Mouse (Mus musculus) kidney, postnatal 14 days (tissue): ENCODE data around the gene Nsf.

Experiments used
- DNase-seq: peaks from one replicate; pipeline ENCODE4 v3.0.0; 2022; ENCODE audit warnings: mixed read lengths

Gene Nsf

DNA sequence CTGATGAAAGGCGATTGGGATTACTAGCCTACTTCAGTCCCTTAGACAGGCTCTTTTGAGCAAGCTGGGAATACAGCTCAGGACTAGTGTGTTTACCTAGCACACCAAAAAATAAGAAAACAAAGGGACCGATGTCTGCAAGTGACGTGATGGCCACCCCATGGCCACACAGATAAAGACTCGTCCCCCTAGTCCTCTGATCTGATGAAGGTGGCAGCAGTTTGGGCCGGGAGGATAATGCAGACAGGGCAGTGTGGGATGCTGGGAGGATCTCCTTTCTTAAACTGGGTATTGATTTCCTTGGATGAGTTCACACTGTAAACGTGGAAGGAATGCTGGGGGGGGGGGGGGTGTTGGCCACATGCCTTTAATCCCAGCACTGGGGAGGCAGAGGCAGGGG lies 13.0 kb downstream of the Nsf start:
- DNase-seq, result no peak

DNA sequence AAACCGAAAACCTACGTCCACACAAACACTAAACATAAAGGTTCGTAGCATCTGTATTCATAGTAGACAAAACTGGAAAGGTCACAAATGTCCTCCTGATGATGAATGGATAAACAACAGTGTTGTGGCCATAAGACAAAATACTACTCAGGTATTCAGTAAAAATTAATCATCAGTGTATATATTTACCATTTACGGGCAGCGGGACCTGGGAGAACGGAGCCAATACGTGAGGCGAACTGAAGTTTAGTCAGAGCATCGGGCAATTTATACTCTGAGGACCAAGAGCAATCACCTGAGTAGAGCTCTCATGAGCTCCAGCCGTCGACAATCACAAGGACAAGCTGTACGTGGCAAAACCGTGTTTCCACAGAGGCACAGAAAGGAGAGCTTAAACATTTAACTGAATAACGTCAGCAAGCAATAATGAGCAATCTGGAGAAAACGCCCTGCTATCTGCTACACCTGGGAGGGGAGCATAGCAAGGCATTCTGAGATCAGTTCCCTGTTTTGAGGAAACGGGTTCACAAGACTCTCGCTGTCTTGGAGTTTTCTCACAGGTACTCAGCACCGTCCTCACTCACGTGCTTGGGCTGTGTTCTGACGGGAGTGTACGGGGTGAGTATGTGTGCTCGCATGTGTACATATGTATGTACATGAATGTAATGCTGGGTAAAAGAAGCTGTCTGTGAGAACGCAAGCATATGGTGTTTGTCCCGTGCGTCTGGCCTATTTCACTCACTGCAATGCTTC lies 15.7 kb downstream of the Nsf start:
- no peak for DNase-seq

DNA sequence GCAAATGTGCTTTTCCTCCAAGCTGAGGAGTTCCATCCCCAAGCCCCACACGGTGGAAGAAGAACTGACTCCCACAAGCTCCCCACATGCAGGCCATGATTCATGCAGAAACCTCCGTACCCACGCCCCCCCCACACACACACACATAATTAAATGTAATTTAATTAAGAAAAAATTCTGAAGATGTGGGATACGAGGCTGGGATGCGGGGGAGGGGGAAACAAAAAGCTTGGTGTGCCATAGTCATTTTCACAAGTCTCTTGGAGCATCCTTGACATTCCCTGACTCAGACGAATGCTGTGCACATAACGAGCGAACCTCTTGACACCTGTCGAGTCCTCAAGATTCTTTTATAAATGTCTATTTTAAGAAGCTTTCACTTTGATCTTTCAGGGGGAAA lies 16.4 kb downstream of the Nsf start:
- no peak for DNase-seq

DNA sequence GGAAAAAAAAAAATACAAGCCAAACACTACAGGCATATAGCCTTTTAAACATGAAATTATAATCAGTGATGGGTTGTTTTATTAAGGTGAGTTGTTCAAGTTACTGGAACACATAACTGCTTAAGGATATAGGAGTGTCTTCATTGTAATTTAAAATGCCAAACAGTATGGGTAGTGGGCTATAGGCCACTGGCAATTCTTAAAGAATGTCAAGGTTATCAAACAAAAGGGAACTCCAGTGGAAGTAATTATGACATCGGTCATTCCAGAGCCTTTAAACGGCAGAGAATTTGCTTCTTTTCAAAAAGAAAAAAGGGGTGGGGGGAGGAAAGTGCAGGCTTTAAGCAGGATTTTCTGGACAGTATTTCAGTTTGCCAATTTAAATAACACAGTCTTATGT lies 18.1 kb downstream of the Nsf start:
- DNase-seq, result no peak

DNA sequence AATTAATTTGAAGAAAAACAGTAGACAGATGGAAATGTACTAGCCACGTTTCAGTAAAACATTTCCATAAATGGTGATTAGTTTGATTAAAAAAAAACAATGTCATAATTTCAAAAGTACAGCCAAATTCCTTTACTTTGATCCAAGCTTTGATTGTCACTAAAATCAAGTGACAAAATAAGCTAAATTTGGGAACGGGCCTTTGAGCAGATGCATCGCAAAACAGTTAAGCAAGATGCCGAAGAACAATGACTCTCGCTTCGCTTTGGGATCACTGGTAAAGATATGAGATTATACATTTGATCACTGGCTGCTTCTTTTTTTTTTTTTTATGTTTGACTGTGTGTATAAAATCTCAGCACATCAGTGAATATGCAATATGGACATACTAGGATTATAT lies 20.0 kb downstream of the Nsf start:
- DNase-seq, result no peak

DNA sequence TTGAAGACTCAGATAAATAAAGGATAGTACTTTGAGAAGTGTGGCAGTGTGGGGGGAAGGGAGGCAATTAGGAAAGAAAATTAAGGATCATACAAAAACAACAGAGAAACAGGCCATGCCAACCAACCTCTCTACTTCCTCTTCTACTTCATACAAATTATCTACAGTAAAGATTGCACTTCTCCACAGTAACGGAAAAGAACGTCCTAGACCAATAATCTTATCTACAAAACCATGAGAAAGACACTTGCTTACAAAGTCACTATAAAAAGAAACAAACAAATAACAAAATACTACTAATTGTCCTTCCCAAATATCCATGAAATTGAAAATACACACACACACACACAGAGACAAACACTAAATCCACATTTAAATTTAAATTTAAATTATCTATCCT lies 29.9 kb downstream of the Nsf start:
- DNase-seq, result no peak

DNA sequence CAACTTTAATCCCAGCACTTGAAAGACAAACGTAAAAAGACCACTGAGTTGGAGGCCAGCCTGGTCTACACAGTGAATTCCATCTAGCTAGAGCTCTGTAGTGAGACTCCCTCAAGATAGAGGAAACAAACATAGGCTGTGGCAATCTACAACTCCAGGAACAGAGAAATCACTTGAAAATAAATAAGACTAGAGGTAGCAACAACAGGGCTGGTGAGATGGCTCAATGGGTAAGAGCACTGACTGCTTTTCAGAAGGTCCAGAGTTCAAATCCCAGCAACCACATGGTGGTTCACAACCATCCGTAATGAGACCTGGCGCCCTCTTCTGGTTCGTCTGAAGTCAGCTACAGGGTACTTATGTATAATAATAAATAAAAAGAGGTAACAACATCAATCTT lies 30.6 kb downstream of the Nsf start:
- no peak for DNase-seq

DNA sequence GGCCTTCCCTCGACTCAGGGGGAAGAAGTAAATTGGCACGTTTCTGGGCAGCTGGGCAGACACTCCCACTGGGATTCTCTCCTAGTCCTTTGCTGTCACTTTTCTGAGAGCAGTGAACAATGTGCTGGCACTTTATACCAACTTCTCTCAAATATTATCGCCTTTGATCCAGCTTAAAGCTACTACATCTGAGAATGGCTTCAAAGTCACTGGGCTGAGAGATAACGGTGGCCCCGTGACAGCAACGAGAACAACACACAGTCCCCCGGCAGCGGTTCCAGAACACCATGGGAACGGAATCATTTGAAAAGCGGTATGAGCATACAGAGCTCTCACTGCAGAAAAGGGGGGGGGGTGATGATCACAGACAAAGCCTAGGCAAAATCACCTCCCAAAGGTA lies 31.0 kb downstream of the Nsf start:
- DNase-seq, result no peak

DNA sequence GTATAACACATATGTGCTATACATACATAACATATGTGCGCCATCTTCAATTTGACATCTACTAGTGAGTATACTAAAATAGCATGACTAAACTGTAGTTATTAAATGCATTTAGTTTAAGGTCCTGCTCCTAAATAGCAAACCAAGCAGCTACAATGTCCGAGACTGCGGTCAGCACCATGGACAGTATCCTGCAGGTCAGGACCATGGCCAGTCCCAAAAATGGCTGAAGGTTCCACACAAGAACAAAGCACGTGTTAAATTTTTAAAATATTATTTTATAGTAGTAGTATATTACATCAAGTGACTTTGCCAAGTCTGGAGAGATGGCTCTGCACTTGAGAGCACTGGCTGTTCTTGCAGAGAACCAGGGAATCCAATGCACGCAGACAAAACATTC lies 33.2 kb downstream of the Nsf start:
- peak; percentile 68 for DNase-seq

DNA sequence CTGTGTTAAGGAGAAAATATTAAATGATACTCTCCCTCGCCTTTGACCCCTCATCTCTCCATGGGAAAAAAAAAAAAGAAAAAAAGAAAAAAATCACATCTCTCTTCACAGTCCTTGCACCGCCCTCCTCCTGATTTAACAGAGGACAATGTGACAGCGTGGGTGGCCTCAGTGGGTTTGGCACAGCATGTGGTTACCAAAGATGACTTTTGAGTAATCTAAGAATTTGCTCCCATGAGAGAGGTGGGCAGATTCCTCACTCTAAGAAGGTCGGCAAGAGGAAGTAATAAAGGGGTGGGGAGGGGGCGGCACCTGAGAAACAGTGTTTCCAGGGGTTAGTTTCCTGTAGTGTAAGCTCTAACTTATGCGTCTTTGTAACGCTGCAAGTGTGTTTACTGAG lies 37.0 kb downstream of the Nsf start:
- DNase-seq, result no peak

DNA sequence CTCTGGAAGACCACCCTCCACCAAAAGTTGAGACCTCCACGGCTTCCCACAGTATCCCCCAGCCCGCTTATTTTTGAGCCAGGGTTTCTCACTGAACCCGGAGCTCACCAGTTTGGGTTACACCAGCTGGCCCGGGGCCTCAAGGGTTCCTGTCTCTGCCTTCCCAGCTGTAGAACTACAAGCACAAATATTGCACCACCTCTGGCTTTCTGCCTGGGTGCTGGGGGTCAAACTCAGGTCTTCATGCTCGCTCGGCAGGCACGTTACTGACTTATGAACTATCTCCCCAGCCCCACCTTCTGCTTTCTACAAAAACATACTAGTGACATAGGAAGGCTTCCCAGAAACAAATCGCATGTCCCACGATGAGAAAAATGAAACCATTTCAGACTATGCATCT lies 38.2 kb downstream of the Nsf start:
- DNase-seq, result no peak

DNA sequence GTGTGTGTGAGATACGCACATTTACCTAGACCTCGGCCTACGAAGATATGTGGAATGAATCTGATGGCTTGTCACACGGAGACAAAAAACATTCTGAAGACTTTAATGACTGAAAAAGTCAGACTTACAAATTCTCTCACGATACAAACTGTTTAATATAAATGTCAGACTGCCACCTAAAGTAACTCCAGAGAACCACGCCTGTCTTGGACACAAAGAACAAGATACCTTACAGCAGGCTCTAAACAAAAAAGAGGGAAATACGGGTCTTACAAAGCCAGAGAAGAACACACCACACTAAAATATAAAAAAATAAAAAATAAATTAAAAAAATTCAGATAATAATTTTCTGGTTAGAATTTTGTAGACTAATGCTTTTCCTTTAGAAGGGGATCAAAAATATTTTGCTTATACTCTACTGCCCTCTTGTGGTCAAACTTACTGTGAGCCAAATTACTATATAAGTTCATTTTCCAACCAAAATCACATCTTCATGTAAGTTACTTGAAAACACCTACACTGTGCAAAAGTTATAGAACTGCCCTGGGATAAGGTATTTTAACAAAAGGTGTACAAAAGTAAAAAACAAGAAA lies 42.8 kb downstream of the Nsf start:
- DNase-seq, result peak; percentile 21

DNA sequence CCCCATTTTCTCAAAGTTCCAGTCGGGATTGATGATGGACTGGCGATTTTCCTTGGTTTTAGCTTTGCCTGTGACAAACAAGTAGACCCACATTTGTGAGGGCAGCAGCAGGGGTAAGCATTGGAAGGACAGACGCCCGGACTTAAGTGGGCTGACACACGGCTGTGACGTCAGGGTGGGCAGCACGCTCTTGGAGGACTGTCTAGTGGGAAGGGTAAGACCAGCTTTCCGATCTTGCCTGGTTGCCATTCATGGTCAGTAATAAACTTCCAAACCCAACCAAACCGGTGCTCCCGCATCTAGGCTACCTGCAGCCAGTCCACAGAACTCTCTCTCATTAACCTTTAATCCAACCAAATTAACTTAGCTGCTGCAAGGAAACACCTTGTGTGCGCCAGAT lies 43.3 kb downstream of the Nsf start:
- no peak for DNase-seq

DNA sequence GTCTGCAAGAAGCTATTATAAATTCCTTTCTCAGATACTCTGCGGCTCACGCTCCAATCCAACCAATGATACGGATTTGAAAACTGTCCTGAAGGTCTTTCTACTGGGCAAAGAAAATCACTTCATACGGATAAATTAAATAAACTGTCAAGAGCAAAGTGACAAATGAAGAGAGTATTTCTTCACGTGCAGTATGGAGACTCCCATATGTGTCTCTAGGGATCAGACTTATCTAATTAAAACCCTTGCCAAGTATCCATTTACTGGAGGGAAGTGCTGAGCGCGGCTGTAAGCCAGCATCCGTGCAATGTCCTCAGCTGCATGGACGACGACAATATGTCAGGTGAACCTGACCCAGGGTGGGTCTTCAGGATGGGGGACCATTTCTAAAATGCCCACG lies 44.0 kb downstream of the Nsf start:
- DNase-seq, result no peak

DNA sequence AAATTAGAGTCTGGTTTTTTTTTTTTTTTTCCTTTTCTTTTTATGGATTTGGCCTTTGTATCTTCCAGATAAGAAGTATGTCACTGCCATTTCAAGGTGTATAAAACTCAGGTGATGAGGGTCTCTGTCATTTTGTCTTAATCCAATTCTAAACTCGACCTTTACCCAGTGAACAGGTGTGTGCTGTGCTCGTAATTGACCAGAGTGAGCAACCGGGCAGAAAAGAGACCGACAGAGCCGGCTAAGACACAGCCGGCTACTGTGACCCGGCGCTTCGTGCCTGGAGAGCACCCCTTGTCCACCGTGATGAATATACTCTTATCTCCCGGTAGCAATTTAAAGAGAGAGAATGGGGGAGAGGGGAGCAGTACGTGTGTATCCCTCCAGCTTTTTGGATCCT lies 44.5 kb downstream of the Nsf start:
- DNase-seq, result no peak

DNA sequence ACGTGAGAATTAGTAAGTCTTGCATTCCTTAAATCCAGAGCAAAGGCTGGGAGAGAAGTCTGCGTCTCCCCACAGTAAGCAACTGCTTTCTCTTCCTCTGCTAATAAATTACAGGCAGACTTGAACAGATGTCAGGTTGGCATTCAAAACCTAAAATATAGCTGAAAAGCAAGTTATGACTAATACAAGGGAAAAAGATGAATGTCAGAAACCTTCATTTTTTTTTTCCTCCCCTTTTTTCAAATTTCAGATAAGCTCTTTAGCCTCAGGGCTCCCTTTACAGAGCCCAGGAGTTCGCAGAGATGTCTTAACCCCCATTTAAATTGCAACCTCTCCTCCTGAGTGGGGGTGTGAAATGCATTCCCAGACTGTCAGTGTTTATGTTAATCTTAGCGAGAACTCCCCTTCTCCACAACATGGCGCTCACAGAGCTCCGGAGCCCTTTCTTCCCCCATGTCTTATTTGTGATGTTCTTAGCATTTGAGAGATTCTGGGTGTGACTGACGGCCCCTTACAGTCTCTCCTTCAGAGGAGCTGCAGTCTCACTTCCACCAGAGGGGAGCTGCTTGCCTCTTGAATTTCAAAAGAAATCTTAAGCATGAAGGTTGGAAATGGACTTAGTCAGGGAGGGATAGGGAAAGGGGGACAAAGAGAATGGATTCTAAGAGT lies 47.7 kb downstream of the Nsf start:
- no peak for DNase-seq

DNA sequence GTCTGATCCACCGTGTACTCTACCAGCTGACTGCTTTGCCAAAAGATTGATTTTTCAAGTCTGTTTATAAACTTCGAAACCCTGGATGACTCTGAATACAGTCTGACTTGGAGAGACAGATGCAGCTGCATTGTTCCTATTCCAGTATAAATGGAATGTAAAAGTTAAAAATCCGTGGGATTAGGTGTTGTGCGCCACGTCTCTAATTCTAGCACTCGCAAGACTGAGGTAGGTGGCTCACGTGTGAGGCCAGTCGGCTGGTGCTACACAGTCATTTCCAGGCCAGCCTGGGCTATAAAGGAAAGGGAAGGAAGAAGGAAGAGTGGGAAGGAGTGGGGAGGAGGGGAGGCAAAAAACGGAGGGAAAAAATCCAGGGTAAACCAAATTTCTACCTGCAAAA lies 48.4 kb downstream of the Nsf start:
- DNase-seq, result no peak

DNA sequence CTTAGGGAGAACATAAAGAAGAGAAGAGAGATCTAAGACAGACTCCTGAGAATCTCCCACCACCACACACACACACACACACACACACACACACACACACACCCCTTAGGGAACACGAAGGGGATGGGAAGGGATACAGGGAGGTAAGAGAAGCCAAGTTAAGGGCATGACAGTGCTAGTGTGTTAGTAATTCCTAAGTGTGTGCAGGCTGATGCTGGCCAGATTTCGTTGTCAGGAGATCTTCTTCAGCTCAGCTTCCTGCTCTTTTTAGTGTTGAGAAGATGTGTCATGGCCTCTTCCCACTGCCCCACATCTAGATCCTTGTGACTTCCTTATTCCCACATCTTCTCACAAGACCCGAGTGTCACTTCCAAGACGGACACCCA lies 52.3 kb downstream of the Nsf start:
- no peak for DNase-seq

DNA sequence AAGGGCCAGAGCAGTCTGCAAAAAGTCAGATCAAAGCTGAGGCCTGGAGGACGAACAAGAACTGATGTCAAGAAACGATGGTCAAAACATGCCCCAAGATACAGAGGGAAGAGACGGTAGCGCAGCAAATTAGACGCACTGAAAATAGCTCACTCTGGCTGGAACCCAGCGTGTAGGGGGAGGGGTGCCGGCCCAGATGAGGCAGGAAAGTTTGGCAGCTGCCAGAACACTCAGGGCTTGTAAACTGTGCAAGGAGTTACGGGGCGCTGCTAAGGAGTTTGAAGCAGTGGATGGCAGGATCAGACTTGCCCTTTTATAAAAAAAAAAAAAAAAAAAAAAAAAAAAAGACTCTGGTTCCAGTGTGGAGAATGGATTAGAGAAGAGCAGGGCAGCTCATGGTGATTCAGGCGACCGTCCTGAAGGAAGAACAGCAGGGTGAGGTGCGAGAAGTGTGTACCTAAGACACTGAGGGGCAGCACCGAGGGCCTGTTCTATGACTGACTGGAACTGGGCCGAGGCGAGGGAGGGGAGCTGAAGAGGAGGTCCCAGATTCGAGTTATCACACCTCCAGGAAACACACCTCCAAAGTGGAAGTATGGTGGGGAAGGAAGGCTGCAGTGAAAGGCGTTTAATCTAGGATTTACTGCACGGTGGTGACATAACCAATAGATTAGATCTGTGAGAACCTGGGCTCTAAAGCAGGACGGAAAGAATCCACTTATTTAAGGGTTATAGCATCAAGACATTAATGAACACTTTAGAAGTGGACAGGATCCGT lies 52.9 kb downstream of the Nsf start:
- peak; percentile 8 for DNase-seq

DNA sequence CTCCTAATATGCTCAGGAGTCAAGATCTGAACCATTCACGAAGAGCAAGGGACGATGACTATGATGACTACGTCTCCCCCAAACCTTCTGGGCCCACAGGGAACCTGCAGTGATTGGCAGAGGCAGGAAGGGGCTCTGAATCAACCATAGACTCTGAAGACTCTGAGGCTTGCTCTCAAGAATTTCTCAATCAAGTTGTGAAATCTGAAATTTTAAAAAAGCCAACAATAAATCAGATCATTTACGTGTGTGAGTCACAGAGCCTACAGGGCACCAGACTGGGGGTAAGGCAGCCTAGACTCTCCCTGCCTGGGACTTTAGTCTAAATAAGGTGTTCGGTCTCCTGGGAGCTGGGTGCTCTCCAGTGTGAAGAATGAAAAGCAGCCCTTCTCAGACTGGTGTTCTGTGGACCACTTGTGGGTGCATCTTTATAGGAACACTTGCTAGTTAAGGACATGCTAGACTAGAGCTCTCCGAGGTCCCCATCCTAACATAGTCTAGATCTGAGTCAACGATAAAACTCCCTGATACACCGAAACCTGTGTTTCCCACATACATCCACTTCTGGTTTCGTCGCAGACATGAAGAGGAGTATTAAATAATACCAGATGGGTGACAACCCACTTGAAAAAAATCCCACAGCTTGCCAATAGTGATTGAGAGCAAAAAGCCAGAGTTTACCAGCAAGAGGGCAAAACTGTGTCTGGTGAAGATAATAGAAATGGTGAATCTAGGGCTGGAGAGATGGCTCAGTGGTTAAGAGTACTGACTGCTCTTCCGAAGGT lies 56.7 kb downstream of the Nsf start:
- no peak for DNase-seq

DNA sequence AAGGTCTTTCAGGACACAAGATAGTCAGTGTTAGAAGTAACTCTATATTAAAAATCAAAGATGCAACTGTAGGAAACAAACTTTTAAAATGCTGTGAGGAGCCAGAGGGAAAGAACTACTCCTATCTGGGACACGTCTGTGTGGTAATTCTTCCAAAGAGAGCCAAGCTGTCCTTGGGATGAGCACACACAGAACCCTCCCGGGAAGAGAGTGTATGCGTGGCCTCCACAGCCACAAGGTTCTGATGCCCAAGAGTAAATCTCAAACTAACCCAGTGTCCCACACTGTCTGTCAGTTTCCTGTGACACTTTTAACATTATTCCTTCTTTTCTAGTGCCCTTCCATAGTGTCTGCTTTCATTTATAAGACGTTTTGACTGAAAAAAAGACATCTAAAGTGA lies 57.8 kb downstream of the Nsf start:
- no peak for DNase-seq

DNA sequence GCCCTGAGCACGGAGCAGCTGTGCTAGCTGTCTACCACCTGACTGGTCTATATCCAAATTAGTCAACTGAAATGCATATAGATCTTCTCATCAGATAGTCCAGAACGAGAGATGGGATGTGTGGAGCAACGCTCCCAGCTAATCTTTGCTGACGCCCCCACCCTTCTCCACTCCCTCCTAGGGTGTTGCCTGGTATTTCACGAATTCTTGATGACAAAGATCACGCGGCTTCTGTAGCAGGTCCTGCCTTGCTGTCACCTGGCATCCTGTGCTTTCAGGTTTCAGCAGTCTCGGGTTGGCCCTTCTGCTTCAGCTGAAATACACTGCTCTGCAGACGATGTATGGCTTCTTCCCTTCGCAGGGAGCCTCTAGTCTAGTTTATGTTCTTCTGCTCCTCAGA lies 61.0 kb downstream of the Nsf start:
- no peak for DNase-seq

DNA sequence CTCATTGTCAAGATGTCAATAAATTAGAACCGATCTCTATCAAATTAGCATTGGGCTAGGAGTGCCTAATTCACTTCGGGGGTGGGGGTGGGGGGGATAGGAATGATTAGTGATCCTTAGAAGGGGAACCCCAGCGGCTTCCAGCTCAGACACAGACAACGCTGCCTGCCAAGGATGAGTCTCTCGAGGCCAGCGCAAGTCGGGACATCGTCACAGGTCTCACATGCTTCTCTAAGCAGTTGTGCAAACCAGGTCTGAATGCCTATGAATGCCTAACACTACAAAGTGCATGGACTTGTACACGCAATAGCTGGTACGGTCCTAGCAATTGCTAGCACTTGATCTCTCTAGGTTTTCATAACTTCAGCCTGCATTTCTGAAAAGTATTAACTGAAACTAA lies 62.1 kb downstream of the Nsf start:
- no peak for DNase-seq
